Mouse (Mus musculus) small intestine, adult 2 months (tissue): ENCODE measurements around the gene Mylpf.

Source experiments
- CTCF ChIP-seq: fragments of 200-500 bp; IDR thresholded peaks from 2 replicates; pipeline ENCODE4 v1.5.1; 2012; ENCODE audit warnings: low read depth, mild to moderate bottlenecking, control low read depth, inconsistent platforms, low read length, moderate library complexity, mixed read lengths; ENCODE audit not compliant: insufficient replicate concordance, insufficient read length; ENCODE audit errors: extremely low read depth
- POLR2A ChIP-seq: fragments of 200-500 bp; IDR thresholded peaks from 2 replicates; pipeline ENCODE4 v1.6.1; 2012; ENCODE audit warnings: low read depth, mild to moderate bottlenecking, control low read depth, inconsistent platforms, low read length, moderate library complexity

GRCm38 (mm10) chr7:127220440-127220839 lies 11.8 kb downstream of the Mylpf start:
- TF ChIP-seq CTCF (no peak), POLR2A (no peak)
